Mouse (Mus musculus) liver, adult 2 months (tissue): ENCODE results near the gene Upb1.

Source experiments
- CTCF ChIP-seq: fragments of 200-500 bp; IDR thresholded peaks from 2 replicates; pipeline ENCODE4 v1.5.1; 2011; ENCODE audit warnings: low read depth, low read length, control low read depth
- POLR2A ChIP-seq: fragments of 200-500 bp; IDR thresholded peaks from 2 replicates; pipeline ENCODE4 v1.6.1; 2011; ENCODE audit warnings: low read length, control low read depth; ENCODE audit not compliant: insufficient read depth; ENCODE audit errors: extremely low read depth

DNA sequence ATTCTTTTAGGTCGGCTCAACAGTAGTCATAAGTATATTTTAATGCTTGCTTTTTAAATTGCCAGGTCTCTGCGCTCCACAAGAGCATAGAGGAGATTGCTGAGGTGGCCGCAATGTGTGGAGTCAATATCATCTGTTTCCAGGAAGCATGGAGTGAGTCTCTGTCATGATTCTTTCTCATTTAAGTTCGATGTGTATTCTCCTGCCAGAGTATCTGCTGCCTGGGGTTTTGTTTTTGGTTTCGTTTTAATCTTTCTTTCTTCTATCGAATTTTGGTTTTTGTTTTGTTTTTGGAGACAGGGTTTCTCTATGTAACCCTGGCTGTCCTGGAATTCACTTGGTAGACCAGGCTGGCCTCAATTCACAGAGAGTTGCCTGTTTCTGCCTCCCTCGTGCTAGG is 14.0 kb downstream of the Upb1 start:
- TF ChIP-seq POLR2A = no peak
- TF ChIP-seq CTCF = no peak
